Mouse (Mus musculus) bone marrow, adult 2 months (tissue): ENCODE measurements at regions not wholly inside any gene's neighbourhood (a gene's known extent, or its start where the extent isn't known, plus 50 kb on each side); places are given as distances from the start of the nearest gene placed in this dataset.

Experiments used
- CTCF ChIP-seq: fragments of 200-500 bp; IDR thresholded peaks from 2 replicates; pipeline ENCODE4 v1.5.1; 2011; ENCODE audit warnings: low read length, control low read depth; ENCODE audit not compliant: control insufficient read depth, insufficient read depth
- POLR2A ChIP-seq: fragments of 200-500 bp; IDR thresholded peaks from 2 replicates; pipeline ENCODE4 v1.6.1; 2011; ENCODE audit warnings: low read depth, mild to moderate bottlenecking, control low read depth, low read length, borderline replicate concordance; ENCODE audit not compliant: control insufficient read depth

DNA sequence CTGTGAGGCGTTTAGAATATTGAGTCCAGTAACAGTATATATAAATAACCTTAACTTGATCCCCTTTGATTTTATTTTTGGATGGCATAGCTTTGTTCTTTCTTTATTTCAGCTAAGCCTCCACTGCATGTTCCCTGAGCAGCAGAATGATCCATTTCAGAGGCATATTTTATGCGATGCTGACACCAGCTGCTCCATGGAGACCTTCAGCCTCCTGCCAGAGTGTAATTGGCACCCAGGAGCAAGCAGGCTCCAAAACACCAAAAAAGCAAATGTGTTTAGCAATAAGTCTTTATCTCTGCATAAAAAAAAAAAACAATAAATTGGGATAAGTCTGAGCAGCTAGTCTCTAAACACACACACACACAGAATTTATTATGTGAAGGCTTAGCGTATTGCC is 170.7 kb upstream of the Dkk2 start:
- TF ChIP-seq CTCF (no peak), POLR2A (no peak)
